Mouse (Mus musculus) thymus, adult 2 months (tissue): ENCODE measurements at regions not wholly inside any gene's neighbourhood (a gene's known extent, or its start where the extent isn't known, plus 50 kb on each side); places are given as distances from the start of the nearest gene placed in this dataset.

Experiments used
- CTCF ChIP-seq: fragments of 200-500 bp; IDR thresholded peaks from 2 replicates; pipeline ENCODE4 v1.5.1; 2012; ENCODE audit warnings: mild to moderate bottlenecking, control low read depth, low read length, moderate library complexity, borderline replicate concordance; ENCODE audit not compliant: control insufficient read depth, poor library complexity, insufficient read depth; ENCODE audit errors: extremely low read depth
- POLR2A ChIP-seq: fragments of 200-500 bp; IDR thresholded peaks from 2 replicates; pipeline ENCODE4 v1.6.1; 2012; ENCODE audit warnings: mild to moderate bottlenecking, low read length, control low read depth, moderate library complexity; ENCODE audit not compliant: control insufficient read depth, poor library complexity, insufficient read depth; ENCODE audit errors: extremely low read depth

GRCm38 (mm10) chr2:40114435-40114834 is 888.2 kb upstream of the Ppp6c start:
- no peak for TF ChIP-seq POLR2A
- no peak for TF ChIP-seq CTCF
